8 mouse cellular contexts compared by ENCODE assay signal in the genomic region with DNA sequence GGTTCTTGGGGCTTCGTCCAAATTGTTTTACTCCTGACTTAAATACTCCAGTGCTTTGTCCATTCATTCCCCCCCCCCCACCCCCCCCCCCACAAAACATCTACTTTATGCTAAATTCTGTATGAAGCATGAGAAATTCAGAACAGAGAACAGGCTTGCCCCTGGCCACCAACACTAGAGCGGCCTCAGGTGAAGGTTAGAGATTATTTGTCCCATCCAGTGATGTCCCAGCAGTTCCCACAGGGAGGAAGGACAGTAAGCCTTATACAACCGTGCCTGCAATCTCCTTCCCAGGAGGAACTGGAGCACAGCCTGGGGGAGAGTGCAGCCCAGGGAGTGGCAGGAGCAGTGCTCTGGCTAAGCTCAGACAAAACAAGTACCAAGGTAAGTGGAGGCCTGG. TPM values are rescaled to one million over a fixed set of nuclear protein-coding genes. Genes with fewer than 3 reads are reported as not detected.
DNase-seq lines count a peak whose midpoint lies in the region; ATAC-seq and TF ChIP-seq lines count a peak whose summit lies in the region.

A gene (plus strand): TSS at position 301 of the 400 bp plus-strand sequence.

- H3K27ac ChIP-seq in ES-Bruce4 (ENCODE audit: insufficient read depth, low read length), result no peak within 1 kb of the TSS
- H3K27ac ChIP-seq in forebrain, embryonic 10.5 days, result peak within 1 kb of the TSS; percentile 92
- H3K27ac ChIP-seq in liver, embryonic 15.5 days (replicated peaks), result peak within 1 kb of the TSS; percentile 96

- ATAC-seq in liver, embryonic 15.5 days (ENCODE audit: insufficient read depth), result no peak

- peaks cover 2% of the 10 kb centered on the region for H3K4me1 ChIP-seq in ES-Bruce4 (ENCODE audit: control insufficient read depth, insufficient read depth, low read length)
- H3K4me1 ChIP-seq in forebrain, embryonic 10.5 days, result peaks cover 69% of the 10 kb centered on the region
- peaks cover 88% of the 10 kb centered on the region for H3K4me1 ChIP-seq in liver, embryonic 15.5 days (replicated peaks)

- no peaks in the 10 kb centered on the region for H3K27me3 ChIP-seq in ES-Bruce4 (ENCODE audit: control insufficient read depth, insufficient read depth, low read length, poor library complexity, severe bottlenecking)
- H3K27me3 ChIP-seq in forebrain, embryonic 10.5 days (ENCODE audit: poor library complexity, severe bottlenecking), result no peaks in the 10 kb centered on the region
- no peaks in the 10 kb centered on the region for H3K27me3 ChIP-seq in liver, embryonic 15.5 days

- no peaks in the 10 kb centered on the region for H3K36me3 ChIP-seq in ES-Bruce4 (ENCODE audit: control insufficient read depth, insufficient read depth, low read length, poor library complexity, severe bottlenecking)
- H3K36me3 ChIP-seq in forebrain, embryonic 10.5 days (replicated peaks), result peaks cover 36% of the 10 kb centered on the region
- H3K36me3 ChIP-seq in liver, embryonic 15.5 days (replicated peaks), result peaks cover 17% of the 10 kb centered on the region

- 88% methylated on average over 3 of the region's 3 CpGs for WGBS in forebrain, embryonic 10.5 days
- 73% methylated on average over 3 of the region's 3 CpGs for WGBS in liver, embryonic 15.5 days (ENCODE audit: insufficient replicate concordance)

- no peak within 1 kb of the TSS; the same call in 1 of the 2 replicates for H3K4me3 ChIP-seq in ES-Bruce4 (ENCODE audit: low read depth, low read length)
- peak within 1 kb of the TSS; percentile 4; the same call in 1 of the 2 replicates for H3K4me3 ChIP-seq in forebrain, embryonic 10.5 days
- H3K4me3 ChIP-seq in liver, embryonic 15.5 days (replicated peaks), result no peak within 1 kb of the TSS

- TF ChIP-seq EP300 in ES-Bruce4 (IDR thresholded peaks at IDR 0.05; ENCODE audit: insufficient read depth, low read depth, low read length), result no peak

- TF ChIP-seq POLR2A in ES-Bruce4 (IDR thresholded peaks at IDR 0.05; ENCODE audit: insufficient read depth, low read length), result no peak

- no peaks in the 10 kb centered on the region for H3K9me3 ChIP-seq in ES-Bruce4 (replicated peaks; ENCODE audit: control insufficient read depth, insufficient read depth, low read length, poor library complexity, severe bottlenecking)
- H3K9me3 ChIP-seq in forebrain, embryonic 10.5 days, result peaks cover 2% of the 10 kb centered on the region; the same call in 1 of the 2 replicates
- H3K9me3 ChIP-seq in liver, embryonic 15.5 days (replicated peaks), result no peaks in the 10 kb centered on the region

- DNase-seq in heart, adult 18-20 months, result no peak
- DNase-seq in heart, adult 11 months, result no peak
- DNase-seq in forebrain, embryonic 10.5 days (ENCODE audit: extremely low spot score, low spot score), result no peak
- DNase-seq in heart, postnatal 4 days, result no peak
- no peak for DNase-seq in cerebellum, adult 11-12 months
- no peak for DNase-seq in embryo, embryonic 10 days (ENCODE audit: low spot score)

- peak within 1 kb of the TSS; percentile 80 for H3K4me2 ChIP-seq in liver, embryonic 15.5 days

- H3K9ac ChIP-seq in ES-Bruce4 (ENCODE audit: low read depth, poor library complexity, severe bottlenecking), result no peak within 1 kb of the TSS
- no peak within 1 kb of the TSS; the same call in 1 of the 2 replicates for H3K9ac ChIP-seq in liver, embryonic 15.5 days

- no peak for TF ChIP-seq CTCF in ES-Bruce4 (IDR thresholded peaks at IDR 0.05; ENCODE audit: low read depth, low read length)

RNA-seq across cellular contexts. Expression of the gene that starts here (rescaled TPM):
- total RNA-seq in heart, adult 18-20 months (2021), result 10 to 100 TPM; 16.1 to 20.1 TPM
- 18.6 and 21.1 TPM in 2 replicates for polyA plus RNA-seq in ES-Bruce4 (2011; ENCODE audit: insufficient read depth, insufficient read length, low read depth, missing spikeins)
- polyA plus RNA-seq in forebrain, embryonic 10.5 days (2016; fragmentation: Nextera tagmentation; extraction: Ambion mirVana), result 13.9 and 17.9 TPM in 2 replicates
- 10 to 100 TPM; 12.2 to 12.4 TPM for total RNA-seq in heart, postnatal 4 days (2021)
- polyA plus RNA-seq in liver, embryonic 15.5 days (2015; fragmentation: Nextera tagmentation; extraction: Ambion mirVana), result 12.3 and 12.8 TPM in 2 replicates
